Mouse (Mus musculus): ENCODE results near the gene Tomm40l. TPM values are rescaled to one million over a fixed set of nuclear protein-coding genes. Genes with fewer than 3 reads are reported as not detected.

The Tomm40l gene
- polyA plus RNA-seq, 1 experiment from 2014 or later = 16.5 TPM

- Histone ChIP-seq H3K4me1 (replicated peaks; ENCODE audit: control insufficient read depth, insufficient read depth, low read length) (no peaks in the 10 kb centered on the region), H3K27me3 (replicated peaks; ENCODE audit: control insufficient read depth, insufficient read depth, low read length) (no peaks in the 10 kb centered on the region), H3K9me3 (ENCODE audit: control insufficient read depth) (no peaks in the 10 kb centered on the region), H3K4me2 (replicated peaks; ENCODE audit: low read depth) (no peak overlapping the region), H3K27ac (ENCODE audit: low read depth, low read length) (no peak overlapping the region), H3K36me3 (ENCODE audit: control insufficient read depth, insufficient read depth) (peaks cover 86% of the 10 kb centered on the region), H3K4me3 (ENCODE audit: low read depth, low read length) (no peak overlapping the region), H3K9ac (ENCODE audit: low read depth, low read length) (no peak overlapping the region)
- ATAC-seq = peak; percentile 34; the same call in 1 of the 2 replicates
- TF ChIP-seq CTCF (IDR thresholded peaks at IDR 0.05; ENCODE audit: low read depth) = peak; percentile 91
- WGBS = 63% methylated on average over 14 of the region's 14 CpGs
Measured at GRCm38 (mm10) chr1:171238463-171238862, 16.1 kb upstream of the Tomm40l start.

GRCm38 (mm10) chr1:171237438-171237837 is 15.1 kb upstream of the Tomm40l start:
- Histone ChIP-seq H3K27ac (ENCODE audit: low read depth, low read length) (0 out of 2 replicates have a peak overlapping the region, but pooled peaks have one; percentile 21), H3K4me2 (replicated peaks; ENCODE audit: low read depth) (no peak overlapping the region), H3K4me3 (ENCODE audit: low read depth, low read length) (no peak overlapping the region), H3K9me3 (ENCODE audit: control insufficient read depth) (no peaks in the 10 kb centered on the region), H3K27me3 (replicated peaks; ENCODE audit: control insufficient read depth, insufficient read depth, low read length) (no peaks in the 10 kb centered on the region), H3K9ac (ENCODE audit: low read depth, low read length) (no peak overlapping the region), H3K4me1 (replicated peaks; ENCODE audit: control insufficient read depth, insufficient read depth, low read length) (no peaks in the 10 kb centered on the region), H3K36me3 (ENCODE audit: control insufficient read depth, insufficient read depth) (peaks cover 76% of the 10 kb centered on the region)
- 54% methylated on average over 6 of the region's 6 CpGs for WGBS
- no peak for TF ChIP-seq CTCF (IDR thresholded peaks at IDR 0.05; ENCODE audit: low read depth)
- no peak for ATAC-seq

- H3K9me3 ChIP-seq (ENCODE audit: control insufficient read depth) = no peaks in the 10 kb centered on the region
- 83% methylated on average over 4 of the region's 4 CpGs for WGBS
- TF ChIP-seq CTCF (IDR thresholded peaks at IDR 0.05; ENCODE audit: low read depth) = no peak
- no peak overlapping the region for H3K4me3 ChIP-seq (ENCODE audit: low read depth, low read length)
- peaks cover 68% of the 10 kb centered on the region for H3K36me3 ChIP-seq (ENCODE audit: control insufficient read depth, insufficient read depth)
- no peak for ATAC-seq
- H3K27me3 ChIP-seq (replicated peaks; ENCODE audit: control insufficient read depth, insufficient read depth, low read length) = no peaks in the 10 kb centered on the region
- H3K27ac ChIP-seq (ENCODE audit: low read depth, low read length) = no peak overlapping the region
- H3K4me2 ChIP-seq (replicated peaks; ENCODE audit: low read depth) = no peak overlapping the region
- no peak overlapping the region for H3K9ac ChIP-seq (ENCODE audit: low read depth, low read length)
- H3K4me1 ChIP-seq (replicated peaks; ENCODE audit: control insufficient read depth, insufficient read depth, low read length) = no peaks in the 10 kb centered on the region
Measured at GRCm38 (mm10) chr1:171235791-171236190, 13.5 kb upstream of the Tomm40l start.

GRCm38 (mm10) chr1:171234538-171234937 is 12.2 kb upstream of the Tomm40l start:
- Histone ChIP-seq H3K27ac (ENCODE audit: low read depth, low read length) (no peak overlapping the region), H3K9ac (ENCODE audit: low read depth, low read length) (no peak overlapping the region), H3K4me2 (replicated peaks; ENCODE audit: low read depth) (no peak overlapping the region), H3K9me3 (ENCODE audit: control insufficient read depth) (no peaks in the 10 kb centered on the region), H3K36me3 (ENCODE audit: control insufficient read depth, insufficient read depth) (peaks cover 62% of the 10 kb centered on the region), H3K4me1 (replicated peaks; ENCODE audit: control insufficient read depth, insufficient read depth, low read length) (no peaks in the 10 kb centered on the region), H3K27me3 (replicated peaks; ENCODE audit: control insufficient read depth, insufficient read depth, low read length) (no peaks in the 10 kb centered on the region), H3K4me3 (ENCODE audit: low read depth, low read length) (no peak overlapping the region)
- no peak for ATAC-seq
- TF ChIP-seq CTCF (IDR thresholded peaks at IDR 0.05; ENCODE audit: low read depth) = no peak
- 85% methylated on average over 4 of the region's 4 CpGs for WGBS

GRCm38 (mm10) chr1:171234126-171234525 is 11.8 kb upstream of the Tomm40l start, which contains the start of gene Fcer1g:
Gene Fcer1g, minus strand, starts transcription at chr1:171234365.
- ATAC-seq = no peak
- H3K9ac ChIP-seq (ENCODE audit: low read depth, low read length) = no peak within 1 kb of the TSS
- no peaks in the 10 kb centered on the region for H3K27me3 ChIP-seq (replicated peaks; ENCODE audit: control insufficient read depth, insufficient read depth, low read length)
- H3K27ac ChIP-seq (ENCODE audit: low read depth, low read length) = peak within 1 kb of the TSS; percentile 23; the same call in 1 of the 2 replicates
- WGBS = 90% methylated on average over 14 of the region's 14 CpGs
- H3K36me3 ChIP-seq (ENCODE audit: control insufficient read depth, insufficient read depth) = peaks cover 57% of the 10 kb centered on the region
- no peaks in the 10 kb centered on the region for H3K4me1 ChIP-seq (replicated peaks; ENCODE audit: control insufficient read depth, insufficient read depth, low read length)
- H3K4me2 ChIP-seq (replicated peaks; ENCODE audit: low read depth) = no peak within 1 kb of the TSS
- H3K9me3 ChIP-seq (ENCODE audit: control insufficient read depth) = no peaks in the 10 kb centered on the region
- no peak for TF ChIP-seq CTCF (IDR thresholded peaks at IDR 0.05; ENCODE audit: low read depth)
- no peak within 1 kb of the TSS; the same call in 1 of the 2 replicates for H3K4me3 ChIP-seq (ENCODE audit: low read depth, low read length)

GRCm38 (mm10) chr1:171232800-171233730 is 10.8 kb upstream of the Tomm40l start:
- H3K9me3 ChIP-seq (ENCODE audit: control insufficient read depth) = no peaks in the 10 kb centered on the region
- H3K4me2 ChIP-seq (replicated peaks; ENCODE audit: low read depth) = no peak overlapping the region
- no peak for ATAC-seq
- H3K9ac ChIP-seq (ENCODE audit: low read depth, low read length) = no peak overlapping the region
- 0 out of 2 replicates have a peak overlapping the region, but pooled peaks have one; percentile 23 for H3K27ac ChIP-seq (ENCODE audit: low read depth, low read length)
- no peaks in the 10 kb centered on the region for H3K27me3 ChIP-seq (replicated peaks; ENCODE audit: control insufficient read depth, insufficient read depth, low read length)
- 67% methylated on average over 12 of the region's 12 CpGs for WGBS
- no peak overlapping the region; the same call in 1 of the 2 replicates for H3K4me3 ChIP-seq (ENCODE audit: low read depth, low read length)
- H3K36me3 ChIP-seq (ENCODE audit: control insufficient read depth, insufficient read depth) = peaks cover 47% of the 10 kb centered on the region
- TF ChIP-seq CTCF (IDR thresholded peaks at IDR 0.05; ENCODE audit: low read depth) = no peak
- no peaks in the 10 kb centered on the region for H3K4me1 ChIP-seq (replicated peaks; ENCODE audit: control insufficient read depth, insufficient read depth, low read length)
